Mouse (Mus musculus): ENCODE results near the gene Marveld1. TPM values are rescaled to one million over a fixed set of nuclear protein-coding genes. Genes with fewer than 3 reads are reported as not detected.
A peak's percentile ranks its signal among the peaks of the same experiment; 100 is the strongest.

Gene Marveld1
- total RNA-seq, 4 experiments from 2014 or later = 35.2 to 56.5 (median 47.4) TPM

- no peak for DNase-seq
Measured at GRCm38 (mm10) chr19:42139724-42140517, 7.3 kb upstream of the Marveld1 start.

GRCm38 (mm10) chr19:42141998-42142397, 5.2 kb upstream of the Marveld1 start:
- DNase-seq = no peak

- DNase-seq = no peak
Measured at GRCm38 (mm10) chr19:42142757-42143156, 4.4 kb upstream of the Marveld1 start.

- no peak for DNase-seq
Measured at GRCm38 (mm10) chr19:42144067-42144466, 3.1 kb upstream of the Marveld1 start.

- DNase-seq = no peak
Measured at GRCm38 (mm10) chr19:42144541-42145167, 2.5 kb upstream of the Marveld1 start.

- no peak for DNase-seq
Measured at GRCm38 (mm10) chr19:42145210-42145609, 2.0 kb upstream of the Marveld1 start.

- DNase-seq = no peak
Measured at GRCm38 (mm10) chr19:42145731-42146130, 1.5 kb upstream of the Marveld1 start.

- DNase-seq = no peak
Measured at GRCm38 (mm10) chr19:42146276-42147010, 757 bp upstream of the Marveld1 start.

GRCm38 (mm10) chr19:42147769-42148568, 769 bp downstream of the Marveld1 start:
- DNase-seq = no peak

- no peak for DNase-seq
Measured at GRCm38 (mm10) chr19:42148569-42148860, 1.3 kb downstream of the Marveld1 start.

GRCm38 (mm10) chr19:42151990-42152389, 4.8 kb downstream of the Marveld1 start:
- peak; percentile 80 for DNase-seq

- DNase-seq = no peak
Measured at GRCm38 (mm10) chr19:42157493-42158237, 10.5 kb downstream of the Marveld1 start.

- DNase-seq = no peak
Measured at GRCm38 (mm10) chr19:42158246-42159017, 11.2 kb downstream of the Marveld1 start.

GRCm38 (mm10) chr19:42163764-42164163, 16.6 kb downstream of the Marveld1 start, which contains the start of gene Zfyve27:
Zfyve27 (plus strand) TSS chr19:42163951.
- no peak for DNase-seq

- DNase-seq = no peak
Measured at GRCm38 (mm10) chr19:42164188-42164587, 17.0 kb downstream of the Marveld1 start.

- peak; percentile 81 for DNase-seq
Measured at GRCm38 (mm10) chr19:42166130-42166529, 18.9 kb downstream of the Marveld1 start.

GRCm38 (mm10) chr19:42166766-42167165, 19.6 kb downstream of the Marveld1 start:
- no peak for DNase-seq

- no peak for DNase-seq
Measured at GRCm38 (mm10) chr19:42167489-42167888, 20.3 kb downstream of the Marveld1 start.

- no peak for DNase-seq
Measured at GRCm38 (mm10) chr19:42169322-42169975, 22.2 kb downstream of the Marveld1 start.
